Mouse (Mus musculus): ENCODE results near the gene Hdac5.

GRCm38 (mm10) chr11:102168689-102169088 lies 61.3 kb downstream of the Hdac5 start:
- no peak for TF ChIP-seq CTCF (IDR thresholded peaks at IDR 0.05)
- TF ChIP-seq EP300 (IDR thresholded peaks at IDR 0.05) = no peak
